ENCODE assay signal across 24 mouse cellular contexts in genomic region chr15:103089440-103089839, GRCm38 (mm10).
DNase-seq lines count a peak whose midpoint lies in the region; ATAC-seq lines count a peak whose summit lies in the region.
"Had no signal": no experiment of that assay in that cellular context is flagged by ENCODE, and none has a peak within 500 bp of the region (broad histone marks: within the 10 kb centered on the region; RNA-seq: fewer than 3 reads in every experiment).

No protein-coding gene starts in this region.

- 92% methylated on average over 1 of the region's 1 CpGs for WGBS in neural tube, embryonic 13.5 days

- 0 out of 2 replicates have a peak, but pooled peaks cover 3% of the 10 kb centered on the region for H3K36me3 ChIP-seq in neural tube, embryonic 13.5 days
- H3K36me3 ChIP-seq: embryonic facial prominence, embryonic 13.5 days; forebrain, embryonic 10.5 days; hindbrain, embryonic 12.5 days had no signal

- H3K27me3 ChIP-seq in neural tube, embryonic 13.5 days: no peaks in the 10 kb centered on the region

- H3K9ac ChIP-seq in neural tube, embryonic 13.5 days: no peak overlapping the region
- H3K9ac ChIP-seq: embryonic facial prominence, embryonic 13.5 days; forebrain, embryonic 13.5 days; hindbrain, embryonic 12.5 days had no signal

- H3K9me3 ChIP-seq in neural tube, embryonic 13.5 days: no peaks in the 10 kb centered on the region
- H3K9me3 ChIP-seq: embryonic facial prominence, embryonic 13.5 days; forebrain, embryonic 10.5 days; forebrain, embryonic 13.5 days; hindbrain, embryonic 12.5 days had no signal

- no peak overlapping the region for H3K4me3 ChIP-seq in neural tube, embryonic 13.5 days
- H3K4me3 ChIP-seq: embryonic facial prominence, embryonic 13.5 days; forebrain, embryonic 10.5 days; forebrain, embryonic 13.5 days; hindbrain, embryonic 12.5 days had no signal

- H3K27ac ChIP-seq in neural tube, embryonic 13.5 days (replicated peaks): 0 out of 2 replicates have a peak overlapping the region, but pooled peaks have one; percentile 13
- H3K27ac ChIP-seq: embryonic facial prominence, embryonic 13.5 days; forebrain, embryonic 10.5 days; forebrain, embryonic 13.5 days; hindbrain, embryonic 12.5 days had no signal

- H3K4me2 ChIP-seq in neural tube, embryonic 13.5 days: no peak overlapping the region
- H3K4me2 ChIP-seq: embryonic facial prominence, embryonic 13.5 days; forebrain, embryonic 13.5 days; heart, embryonic 11.5 days; hindbrain, embryonic 12.5 days had no signal

- DNase-seq in gastrocnemius, postnatal 25 days: peak; percentile 46
- no peak for DNase-seq in gastrocnemius, adult 8-10 months (ENCODE audit: low spot score in 2 of 2)
- no peak for DNase-seq in neural tube, embryonic 10.5 days (ENCODE audit: extremely low spot score, low spot score)
- peak; percentile 14 for DNase-seq in brain, adult 2 months (ENCODE audit: low read depth, low spot score)
- peak; percentile 30 for DNase-seq in skeletal muscle tissue, adult 2 months (ENCODE audit: low read depth, low spot score)
- DNase-seq in ovary, postnatal 10 days (ENCODE audit: low spot score): no peak
- DNase-seq: adrenal gland, adult 2 months; adrenal gland, postnatal 14 days; cerebellum, adult 18-20 months; cerebellum, adult 9-10 months; cerebellum, postnatal 14 days; gastrocnemius, postnatal 36 days; heart, adult 11 months had no signal

- no peak for ATAC-seq in neural tube, embryonic 13.5 days (ENCODE audit: low read depth)
- no peak for ATAC-seq in megakaryocyte-erythroid progenitor cell, adult 5-6 weeks (replicated peaks; ENCODE audit: low FRiP score, low TSS enrichment, poor library complexity, severe bottlenecking)
- ATAC-seq: CD4-positive, CD25-positive, alpha-beta regulatory T cell, adult 4 months; forebrain, embryonic 13.5 days; forebrain, embryonic 16.5 days; inflammation-experienced regulatory T-cells, adult 6 months; intestine, embryonic 16.5 days had no signal

- H3K4me1 ChIP-seq in neural tube, embryonic 13.5 days (replicated peaks): peaks cover 93% of the 10 kb centered on the region

Comparison
In these comparisons a context has a peak if more than half of its experiments do, and no peak if none do; other contexts are left out.
1. DNase-seq: peak in gastrocnemius, postnatal 25 days (single experiment), brain, adult 2 months (single experiment) and skeletal muscle tissue, adult 2 months (single experiment); none in gastrocnemius, adult 8-10 months (0 of 2), neural tube, embryonic 10.5 days (single experiment) and ovary, postnatal 10 days (single experiment).